Mouse (Mus musculus) limb, embryonic 12.5 days (tissue): ENCODE results near the gene Sorbs1. TPM values are rescaled to one million over a fixed set of nuclear protein-coding genes. Genes with fewer than 3 reads are reported as not detected.

ENCODE experiments used
- ATAC-seq: fragments of 200-750 bp; cut with Nextera tagmentation; 2 replicates; pipeline ENCODE4 v1.8.0; 2017; ENCODE audit warnings: low read depth, moderate TSS enrichment; ENCODE audit not compliant: insufficient number of reproducible peaks, insufficient read depth, low FRiP score, low TSS enrichment
- H3K27ac ChIP-seq: fragments of 300-500 bp; sonication (generic); 2 replicates; pipeline ENCODE4 v1.5.1; 2016; ENCODE audit warnings: mild to moderate bottlenecking, moderate library complexity
- H3K27me3 ChIP-seq: fragments of 300-500 bp; sonication (generic); 2 replicates; pipeline ENCODE4 v1.6.1; 2016; ENCODE audit warnings: mild to moderate bottlenecking, moderate library complexity
- H3K36me3 ChIP-seq: fragments of 300-500 bp; sonication (generic); 2 replicates; pipeline ENCODE4 v1.6.1; 2016; ENCODE audit warnings: mild to moderate bottlenecking, moderate library complexity
- H3K4me1 ChIP-seq: fragments of 300-500 bp; sonication (generic); replicated peaks from 2 replicates; pipeline ENCODE4 v1.6.1; 2016
- H3K4me2 ChIP-seq: fragments of 300-500 bp; sonication (generic); 2 replicates; pipeline ENCODE4 v1.6.1; 2016; ENCODE audit warnings: mild to moderate bottlenecking, moderate library complexity
- H3K4me3 ChIP-seq: fragments of 300-500 bp; sonication (generic); replicated peaks from 2 replicates; pipeline ENCODE4 v1.5.1; 2016; ENCODE audit warnings: mild to moderate bottlenecking
- H3K9ac ChIP-seq: fragments of 300-500 bp; sonication (generic); replicated peaks from 2 replicates; pipeline ENCODE4 v1.6.1; 2016; ENCODE audit warnings: mild to moderate bottlenecking, moderate library complexity
- H3K9me3 ChIP-seq: fragments of 300-500 bp; sonication (generic); 2 replicates; pipeline ENCODE4 v1.6.1; 2016; ENCODE audit warnings: mild to moderate bottlenecking, moderate library complexity
- WGBS: fragments of 180-500 bp; shearing (Covaris S2); methylation state at CpG from one replicate; pipeline ENCODE4 v1.1.7; 2016; 5-methylcytosine and 5-hydroxymethylcytosine counted together
- polyA plus RNA-seq: library from polyadenylated mRNA; unstranded; fragments of >200 nt; fragmentation: Nextera tagmentation; extraction: Ambion mirVana; gene quantifications from 2 replicates; pipeline ENCODE4 v1.2.1, GENCODE M21; 2016

Gene Sorbs1
- polyA plus RNA-seq, 1 experiment from 2014 or later: 37.3 TPM

- Histone ChIP-seq H3K9me3 (no peaks in the 10 kb centered on the region), H3K4me1 (no peaks in the 10 kb centered on the region), H3K4me3 (no peak overlapping the region), H3K4me2 (no peak overlapping the region), H3K36me3 (no peaks in the 10 kb centered on the region), H3K9ac (no peak overlapping the region), H3K27me3 (no peaks in the 10 kb centered on the region), H3K27ac (no peak overlapping the region)
- no peak for ATAC-seq
- WGBS: 70% methylated on average over 4 of the region's 4 CpGs
These were observed 256.2 kb downstream of the Sorbs1 start for GRCm38 (mm10) chr19:40257396-40257795.

- Histone ChIP-seq H3K27ac (no peak overlapping the region), H3K4me3 (no peak overlapping the region), H3K36me3 (no peaks in the 10 kb centered on the region), H3K4me2 (no peak overlapping the region), H3K9ac (no peak overlapping the region), H3K9me3 (no peaks in the 10 kb centered on the region), H3K27me3 (no peaks in the 10 kb centered on the region), H3K4me1 (no peaks in the 10 kb centered on the region)
- no peak for ATAC-seq
- WGBS: 75% methylated on average over 2 of the region's 2 CpGs
These were observed 257.1 kb downstream of the Sorbs1 start for GRCm38 (mm10) chr19:40256376-40257050.

- no peak overlapping the region for H3K4me3 ChIP-seq
- no peaks in the 10 kb centered on the region for H3K27me3 ChIP-seq
- no peak for ATAC-seq
- H3K9me3 ChIP-seq: no peaks in the 10 kb centered on the region
- no peak overlapping the region for H3K27ac ChIP-seq
- 71% methylated on average over 1 of the region's 1 CpGs for WGBS
- no peak overlapping the region for H3K9ac ChIP-seq
- H3K36me3 ChIP-seq: no peaks in the 10 kb centered on the region
- no peak overlapping the region for H3K4me2 ChIP-seq
- H3K4me1 ChIP-seq: no peaks in the 10 kb centered on the region
These were observed 258.0 kb downstream of the Sorbs1 start for GRCm38 (mm10) chr19:40255561-40255960.

- no peak for ATAC-seq
- Histone ChIP-seq H3K4me1 (no peaks in the 10 kb centered on the region), H3K27me3 (no peaks in the 10 kb centered on the region), H3K9ac (no peak overlapping the region), H3K9me3 (no peaks in the 10 kb centered on the region), H3K27ac (no peak overlapping the region), H3K36me3 (no peaks in the 10 kb centered on the region), H3K4me2 (no peak overlapping the region), H3K4me3 (no peak overlapping the region)
- WGBS: 80% methylated on average over 3 of the region's 3 CpGs
These were observed 258.8 kb downstream of the Sorbs1 start for GRCm38 (mm10) chr19:40254741-40255140.

- WGBS: 59% methylated on average over 13 of the region's 13 CpGs
- H3K9ac ChIP-seq: no peak overlapping the region
- no peak overlapping the region for H3K4me2 ChIP-seq
- no peaks in the 10 kb centered on the region for H3K4me1 ChIP-seq
- no peak overlapping the region for H3K4me3 ChIP-seq
- H3K27me3 ChIP-seq: no peaks in the 10 kb centered on the region
- no peak overlapping the region for H3K27ac ChIP-seq
- no peaks in the 10 kb centered on the region for H3K9me3 ChIP-seq
- ATAC-seq: no peak
- no peaks in the 10 kb centered on the region for H3K36me3 ChIP-seq
These were observed 259.8 kb downstream of the Sorbs1 start for GRCm38 (mm10) chr19:40253768-40254167.

- Histone ChIP-seq H3K9ac (no peak overlapping the region), H3K27me3 (no peaks in the 10 kb centered on the region), H3K9me3 (no peaks in the 10 kb centered on the region), H3K4me2 (no peak overlapping the region), H3K4me3 (no peak overlapping the region), H3K36me3 (no peaks in the 10 kb centered on the region), H3K4me1 (no peaks in the 10 kb centered on the region), H3K27ac (no peak overlapping the region)
- WGBS: 92% methylated on average over 4 of the region's 4 CpGs
- ATAC-seq: no peak
These were observed 262.5 kb downstream of the Sorbs1 start for GRCm38 (mm10) chr19:40251115-40251514.

GRCm38 (mm10) chr19:40249352-40249751 is 264.2 kb downstream of the Sorbs1 start:
- Histone ChIP-seq H3K9me3 (no peaks in the 10 kb centered on the region), H3K4me1 (no peaks in the 10 kb centered on the region), H3K27ac (no peak overlapping the region), H3K27me3 (no peaks in the 10 kb centered on the region), H3K4me2 (no peak overlapping the region), H3K36me3 (no peaks in the 10 kb centered on the region), H3K4me3 (no peak overlapping the region), H3K9ac (no peak overlapping the region)
- WGBS: 81% methylated on average over 11 of the region's 11 CpGs
- ATAC-seq: no peak

- Histone ChIP-seq H3K9ac (no peak overlapping the region), H3K36me3 (no peaks in the 10 kb centered on the region), H3K4me1 (no peaks in the 10 kb centered on the region), H3K9me3 (no peaks in the 10 kb centered on the region), H3K4me2 (no peak overlapping the region), H3K27ac (no peak overlapping the region), H3K4me3 (no peak overlapping the region), H3K27me3 (no peaks in the 10 kb centered on the region)
- WGBS: 93% methylated on average over 5 of the region's 5 CpGs
- ATAC-seq: no peak
These were observed 265.1 kb downstream of the Sorbs1 start for GRCm38 (mm10) chr19:40248476-40248875.

GRCm38 (mm10) chr19:40247268-40247666 is 266.3 kb downstream of the Sorbs1 start:
- 62% methylated on average over 5 of the region's 5 CpGs for WGBS
- no peaks in the 10 kb centered on the region for H3K9me3 ChIP-seq
- no peaks in the 10 kb centered on the region for H3K36me3 ChIP-seq
- ATAC-seq: no peak
- no peak overlapping the region for H3K4me3 ChIP-seq
- H3K27ac ChIP-seq: no peak overlapping the region
- no peak overlapping the region for H3K9ac ChIP-seq
- H3K4me1 ChIP-seq: no peaks in the 10 kb centered on the region
- no peak overlapping the region for H3K4me2 ChIP-seq
- H3K27me3 ChIP-seq: no peaks in the 10 kb centered on the region

- Histone ChIP-seq H3K4me2 (no peak overlapping the region), H3K4me1 (no peaks in the 10 kb centered on the region), H3K9ac (no peak overlapping the region), H3K4me3 (no peak overlapping the region), H3K9me3 (no peaks in the 10 kb centered on the region), H3K36me3 (no peaks in the 10 kb centered on the region), H3K27me3 (no peaks in the 10 kb centered on the region), H3K27ac (no peak overlapping the region)
- 81% methylated on average over 7 of the region's 7 CpGs for WGBS
- no peak for ATAC-seq
These were observed 266.8 kb downstream of the Sorbs1 start for GRCm38 (mm10) chr19:40246646-40247267.
